Mouse (Mus musculus) cortical plate, adult 2 months (tissue): Measurements from ENCODE around the gene Ier3.

Experiments
- CTCF ChIP-seq: fragments of 200-500 bp; IDR thresholded peaks from 2 replicates; pipeline ENCODE4 v1.5.1; 2011; ENCODE audit warnings: mild to moderate bottlenecking, control low read depth, low read length; ENCODE audit not compliant: insufficient read depth; ENCODE audit errors: extremely low read depth
- POLR2A ChIP-seq: fragments of 200-500 bp; IDR thresholded peaks from 2 replicates; pipeline ENCODE4 v1.6.1; 2011; ENCODE audit warnings: mild to moderate bottlenecking, low read length, control low read depth; ENCODE audit not compliant: insufficient read depth; ENCODE audit errors: extremely low read depth

- TF ChIP-seq CTCF (no peak), POLR2A (no peak)
These were observed 44.5 kb upstream of the Ier3 start for GRCm38 (mm10) chr17:35776811-35777609.
